Mouse (Mus musculus) cerebellum, adult 9-11 months (tissue): ENCODE data around the gene Adcy9.
"Not testable (repeated sequence)": the region's sequence is repeated elsewhere in the genome, so short reads cannot be mapped to it uniquely, and the experiment has no call there.

Experiments
- DNase-seq: peaks from one replicate; pipeline ENCODE4 v3.0.0; 2022

The Adcy9 gene

GRCm38 (mm10) chr16:4265351-4265750, 154.9 kb downstream of the Adcy9 start:
- DNase-seq: no peak

GRCm38 (mm10) chr16:4263486-4263885, 156.8 kb downstream of the Adcy9 start:
- DNase-seq: no peak

GRCm38 (mm10) chr16:4257546-4257945, 162.8 kb downstream of the Adcy9 start:
- no peak for DNase-seq

- DNase-seq: no peak
Measured at GRCm38 (mm10) chr16:4248791-4249190, 171.5 kb downstream of the Adcy9 start.

- DNase-seq: not testable (repeated sequence)
Measured at GRCm38 (mm10) chr16:4245241-4245640, 175.1 kb downstream of the Adcy9 start.
